Mouse (Mus musculus) kidney, postnatal 0 days (tissue): ENCODE results near the gene Sim2. TPM values are rescaled to one million over a fixed set of nuclear protein-coding genes. Genes with fewer than 3 reads are reported as not detected.

ENCODE experiments used
- ATAC-seq: fragments of 200-750 bp; cut with Nextera tagmentation; replicated peaks from 2 replicates; pipeline ENCODE4 v1.8.0; 2017; ENCODE audit warnings: low read depth, moderate number of reproducible peaks, moderate TSS enrichment, moderate library complexity; ENCODE audit not compliant: low FRiP score
- DNase-seq: peaks from one replicate; pipeline ENCODE4 v3.0.0-alpha.2; 2016; ENCODE audit warnings: low spot score
- H3K27ac ChIP-seq: fragments of 300-500 bp; sonication (generic); 2 replicates; pipeline ENCODE4 v1.5.1; 2014; ENCODE audit warnings: mild to moderate bottlenecking
- H3K27me3 ChIP-seq: fragments of 300-500 bp; sonication (generic); 2 replicates; pipeline ENCODE4 v1.6.1; 2014; ENCODE audit warnings: low read length, mixed read lengths; ENCODE audit not compliant: insufficient read depth
- H3K36me3 ChIP-seq: fragments of 300-500 bp; sonication (generic); 2 replicates; pipeline ENCODE4 v1.6.1; 2014; ENCODE audit warnings: low read length, mixed read lengths; ENCODE audit not compliant: insufficient read depth
- H3K4me1 ChIP-seq: fragments of 300-500 bp; sonication (generic); replicated peaks from 2 replicates; pipeline ENCODE4 v1.6.1; 2014; ENCODE audit warnings: antibody characterized with exemption, low read length, mixed read lengths; ENCODE audit not compliant: insufficient read depth
- H3K4me2 ChIP-seq: fragments of 300-500 bp; sonication (generic); 2 replicates; pipeline ENCODE4 v1.6.1; 2014; ENCODE audit warnings: mild to moderate bottlenecking, low read length, moderate library complexity, mixed read lengths
- H3K4me3 ChIP-seq: fragments of 300-500 bp; sonication (generic); replicated peaks from 2 replicates; pipeline ENCODE4 v1.5.1; 2014; ENCODE audit warnings: low read depth, low read length
- H3K9ac ChIP-seq: fragments of 300-500 bp; sonication (generic); 2 replicates; pipeline ENCODE4 v1.6.1; 2014; ENCODE audit warnings: low read depth, low read length
- H3K9me3 ChIP-seq: fragments of 300-500 bp; sonication (generic); replicated peaks from 2 replicates; pipeline ENCODE4 v1.6.1; 2016; ENCODE audit warnings: low read length, inconsistent platforms, mixed read lengths
- CTCF ChIP-seq: IDR thresholded peaks from 2 replicates; pipeline ENCODE4 v1.5.1; 2016; ENCODE audit warnings: antibody characterized with exemption, low read depth, mild to moderate bottlenecking, moderate library complexity
- WGBS: fragments of 180-500 bp; shearing (Covaris S2); extraction: QIAGEN DNeasy Blood & Tissue Kit; methylation state at CpG from one replicate; pipeline ENCODE4 v1.1.7; 2014; 5-methylcytosine and 5-hydroxymethylcytosine counted together
- polyA plus RNA-seq: library from polyadenylated mRNA; unstranded; fragments of >200 nt; fragmentation: Nextera tagmentation; extraction: Ambion mirVana; gene quantifications from 2 replicates; pipeline ENCODE4 v1.2.1, GENCODE M21; 2015

Gene Sim2
- polyA plus RNA-seq, 1 experiment from 2014 or later, result 3.0 TPM

- no peak overlapping the region for H3K9ac ChIP-seq
- WGBS, result 83% methylated on average over 9 of the region's 9 CpGs
- no peak overlapping the region for H3K27ac ChIP-seq
- no peak overlapping the region for H3K4me2 ChIP-seq
- H3K4me1 ChIP-seq, result no peaks in the 10 kb centered on the region
- no peak for ATAC-seq
- no peaks in the 10 kb centered on the region for H3K27me3 ChIP-seq
- H3K9me3 ChIP-seq, result no peaks in the 10 kb centered on the region
- DNase-seq, result no peak
- no peak; the same call in 1 of the 2 replicates for TF ChIP-seq CTCF
- H3K36me3 ChIP-seq, result no peaks in the 10 kb centered on the region
- no peak overlapping the region for H3K4me3 ChIP-seq
These were observed 20.5 kb upstream of the Sim2 start for GRCm38 (mm10) chr16:94064211-94064610.

GRCm38 (mm10) chr16:94065728-94066674 is 18.7 kb upstream of the Sim2 start:
- DNase-seq, result peak; percentile 71
- Histone ChIP-seq H3K9ac (no peak overlapping the region), H3K36me3 (no peaks in the 10 kb centered on the region), H3K27me3 (no peaks in the 10 kb centered on the region), H3K4me1 (no peaks in the 10 kb centered on the region), H3K4me2 (0 out of 2 replicates have a peak overlapping the region, but pooled peaks have one; percentile 6), H3K9me3 (no peaks in the 10 kb centered on the region), H3K4me3 (no peak overlapping the region), H3K27ac (no peak overlapping the region)
- no peak for TF ChIP-seq CTCF
- peak; percentile 57; the same call in 1 of the 2 replicates for ATAC-seq
- 65% methylated on average over 24 of the region's 24 CpGs for WGBS

GRCm38 (mm10) chr16:94066771-94067170 is 18.0 kb upstream of the Sim2 start:
- no peaks in the 10 kb centered on the region for H3K4me1 ChIP-seq

GRCm38 (mm10) chr16:94067280-94067679 is 17.5 kb upstream of the Sim2 start:
- H3K4me3 ChIP-seq, result no peak overlapping the region
- TF ChIP-seq CTCF, result no peak
- no peaks in the 10 kb centered on the region for H3K36me3 ChIP-seq
- ATAC-seq (no peak), DNase-seq (no peak)
- H3K27ac ChIP-seq, result no peak overlapping the region
- no peaks in the 10 kb centered on the region for H3K4me1 ChIP-seq
- H3K9me3 ChIP-seq, result no peaks in the 10 kb centered on the region
- 70% methylated on average over 5 of the region's 5 CpGs for WGBS
- H3K9ac ChIP-seq, result no peak overlapping the region
- no peaks in the 10 kb centered on the region for H3K27me3 ChIP-seq
- H3K4me2 ChIP-seq, result no peak overlapping the region

More at GRCm38 (mm10) chr16:94066771-94067170, 18.0 kb upstream of the Sim2 start:
- Histone ChIP-seq H3K36me3 (no peaks in the 10 kb centered on the region), H3K4me3 (no peak overlapping the region), H3K4me2 (0 out of 2 replicates have a peak overlapping the region, but pooled peaks have one; percentile 6), H3K27ac (no peak overlapping the region), H3K9ac (no peak overlapping the region), H3K9me3 (no peaks in the 10 kb centered on the region), H3K27me3 (no peaks in the 10 kb centered on the region)
- TF ChIP-seq CTCF, result no peak
- no peak for ATAC-seq
- WGBS, result 58% methylated on average over 6 of the region's 6 CpGs
- DNase-seq, result no peak

- no peak for DNase-seq
- Histone ChIP-seq H3K27me3 (no peaks in the 10 kb centered on the region), H3K4me3 (no peak overlapping the region), H3K4me2 (no peak overlapping the region), H3K9me3 (no peaks in the 10 kb centered on the region), H3K4me1 (no peaks in the 10 kb centered on the region), H3K27ac (no peak overlapping the region), H3K36me3 (no peaks in the 10 kb centered on the region), H3K9ac (no peak overlapping the region)
- WGBS, result 95% methylated on average over 5 of the region's 5 CpGs
- no peak for TF ChIP-seq CTCF
- ATAC-seq, result no peak
These were observed 15.7 kb upstream of the Sim2 start for GRCm38 (mm10) chr16:94069061-94069460.

- Histone ChIP-seq H3K9ac (no peak overlapping the region), H3K4me1 (no peaks in the 10 kb centered on the region), H3K4me2 (no peak overlapping the region), H3K9me3 (no peaks in the 10 kb centered on the region), H3K36me3 (no peaks in the 10 kb centered on the region), H3K27me3 (no peaks in the 10 kb centered on the region), H3K27ac (no peak overlapping the region), H3K4me3 (no peak overlapping the region)
- 83% methylated on average over 9 of the region's 9 CpGs for WGBS
- DNase-seq (no peak), ATAC-seq (no peak)
- no peak for TF ChIP-seq CTCF
These were observed 13.8 kb upstream of the Sim2 start for GRCm38 (mm10) chr16:94070920-94071319.
